Mouse (Mus musculus): ENCODE measurements at regions not wholly inside any gene's neighbourhood (a gene's known extent, or its start where the extent isn't known, plus 50 kb on each side); places are given as distances from the start of the nearest gene placed in this dataset.

DNA sequence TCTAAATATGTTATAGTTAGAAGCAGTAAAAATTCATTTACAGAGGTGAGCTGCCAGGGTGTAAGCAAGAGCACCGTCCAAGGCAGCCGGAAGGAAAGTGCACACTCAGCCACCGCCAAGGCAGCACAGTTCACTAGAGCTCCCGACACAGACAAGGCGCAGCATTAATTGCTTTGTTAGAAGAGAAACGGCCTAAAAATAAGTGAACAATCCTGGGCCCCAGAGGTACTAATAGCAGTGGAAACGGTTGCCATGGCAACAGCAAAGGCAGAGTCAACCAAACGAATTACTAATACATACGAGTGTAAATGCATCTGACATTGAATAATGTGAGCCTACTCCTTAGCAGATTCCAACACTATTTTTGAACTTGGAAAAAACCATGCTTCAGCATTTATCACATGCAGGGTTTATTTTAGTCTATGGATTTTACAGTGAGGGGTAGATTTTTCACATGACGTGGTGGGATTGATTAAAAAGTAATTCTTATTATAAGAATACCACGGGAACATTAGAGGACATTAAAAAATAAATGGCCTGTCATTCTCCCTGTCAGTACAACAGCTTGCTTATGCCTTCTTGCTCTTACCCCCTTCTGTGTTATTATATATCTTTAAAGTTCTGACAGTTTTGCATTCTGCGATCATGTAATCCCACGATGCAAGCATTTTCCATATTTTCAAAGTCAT is 62.5 kb downstream of the Cavin4 start:
- H3K4me1 ChIP-seq (ENCODE audit: control insufficient read depth, insufficient read depth, low read length), result no peaks in the 10 kb centered on the region
- no peak for TF ChIP-seq POLR2A (IDR thresholded peaks at IDR 0.05; ENCODE audit: borderline replicate concordance, extremely low read depth, low read depth, low read length)
- TF ChIP-seq CTCF (IDR thresholded peaks at IDR 0.05; ENCODE audit: insufficient read depth, low read length), result no peak
- no peak for DNase-seq
- 54% methylated on average over 13 of the region's 13 CpGs for WGBS
- H3K4me3 ChIP-seq (replicated peaks; ENCODE audit: extremely low read depth, low read depth, low read length), result no peak overlapping the region

DNA sequence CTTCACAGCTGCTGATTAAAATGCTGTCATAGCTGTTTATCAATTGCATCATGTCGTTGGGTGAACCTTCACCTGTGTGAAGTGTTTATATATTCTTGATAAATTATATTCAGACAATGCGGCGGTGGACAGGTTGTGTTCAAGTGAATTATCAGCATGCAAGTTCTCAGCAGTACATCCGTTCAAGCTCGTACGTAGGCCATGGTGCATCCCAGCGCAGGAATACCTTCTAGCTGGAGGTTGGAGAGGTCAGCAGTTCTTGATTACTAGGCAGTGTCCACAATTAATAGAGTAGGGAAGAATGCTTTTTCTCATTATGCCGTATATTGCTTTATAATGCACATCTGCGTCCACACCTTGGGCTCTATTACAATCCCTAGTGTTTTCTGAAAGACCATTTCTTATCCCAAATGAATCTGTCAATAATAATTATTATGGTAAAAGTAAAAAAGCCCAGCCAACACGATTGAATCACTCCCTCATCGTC is 63.1 kb downstream of the Cavin4 start:
- TF ChIP-seq POLR2A (IDR thresholded peaks at IDR 0.05; ENCODE audit: borderline replicate concordance, extremely low read depth, low read depth, low read length) (no peak), CTCF (IDR thresholded peaks at IDR 0.05; ENCODE audit: insufficient read depth, low read length) (no peak)
- DNase-seq, result no peak
- H3K4me1 ChIP-seq (ENCODE audit: control insufficient read depth, insufficient read depth, low read length), result no peaks in the 10 kb centered on the region
- H3K4me3 ChIP-seq (replicated peaks; ENCODE audit: extremely low read depth, low read depth, low read length), result no peak overlapping the region
- WGBS, result 79% methylated on average over 11 of the region's 11 CpGs

DNA sequence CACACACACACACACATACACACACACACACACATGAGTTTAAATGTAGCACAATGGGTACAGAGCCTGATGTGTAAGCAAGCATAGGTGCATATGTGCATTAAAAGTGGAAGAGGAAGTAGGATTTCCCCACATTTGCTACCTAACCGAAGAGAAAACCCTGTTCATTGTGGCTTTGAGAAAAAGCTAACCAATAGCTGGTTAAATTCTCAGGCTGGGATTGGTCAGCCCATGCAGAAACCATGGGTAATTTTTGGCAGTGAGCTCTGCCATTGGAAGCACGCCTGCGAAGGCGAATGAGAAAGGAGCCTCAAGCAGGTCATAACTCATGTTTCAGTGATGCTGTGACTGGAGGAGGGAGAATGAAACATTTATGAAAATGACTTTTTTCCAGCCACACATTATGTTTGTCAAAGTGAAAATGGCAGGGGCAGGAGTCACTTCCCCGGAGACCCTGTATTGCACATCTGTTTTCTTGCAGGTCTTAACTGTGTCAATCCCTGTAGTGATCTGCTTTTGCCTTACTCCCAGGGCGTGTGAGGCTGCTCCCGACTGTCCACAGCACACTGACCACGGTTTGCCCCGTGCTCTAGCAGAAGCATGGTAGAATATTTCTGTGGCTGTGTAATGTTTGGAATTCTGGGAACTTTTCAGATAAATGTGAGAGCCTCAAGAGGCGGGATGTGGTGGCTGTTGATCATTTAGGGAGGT is 71.7 kb downstream of the Cavin4 start:
- WGBS, result 51% methylated on average over 10 of the region's 10 CpGs

DNA sequence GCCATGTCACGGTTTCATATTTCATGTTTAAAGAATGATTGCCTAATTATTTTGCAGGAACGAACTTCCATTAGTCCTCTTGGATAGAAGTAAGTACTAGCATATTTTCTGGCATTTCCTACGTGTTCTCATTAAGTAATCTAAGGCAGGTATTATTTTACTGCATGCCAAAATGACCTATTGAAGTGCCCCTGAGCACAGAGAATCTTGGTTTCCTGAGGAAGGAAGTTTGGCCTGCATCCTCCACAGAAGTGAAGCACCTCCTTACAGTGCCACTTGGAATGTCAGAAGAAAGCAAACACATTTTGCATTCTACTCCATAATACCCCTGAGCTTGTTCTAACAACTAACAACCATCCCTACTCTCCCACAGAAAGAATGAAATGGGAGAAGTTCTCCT is 82.9 kb downstream of the Cavin4 start:
- Histone ChIP-seq H3K4me1 (ENCODE audit: control insufficient read depth, insufficient read depth, low read length) (peaks cover 5% of the 10 kb centered on the region; the same call in 1 of the 2 replicates), H3K4me3 (replicated peaks; ENCODE audit: extremely low read depth, low read depth, low read length) (no peak overlapping the region)
- TF ChIP-seq POLR2A (IDR thresholded peaks at IDR 0.05; ENCODE audit: borderline replicate concordance, extremely low read depth, low read depth, low read length), result no peak
- TF ChIP-seq CTCF (IDR thresholded peaks at IDR 0.05; ENCODE audit: insufficient read depth, low read length), result no peak
- DNase-seq, result no peak
- 34% methylated on average over 3 of the region's 3 CpGs for WGBS

More for the DNA sequence above, 71.7 kb downstream of the Cavin4 start:
- no peak overlapping the region for H3K4me3 ChIP-seq (replicated peaks; ENCODE audit: extremely low read depth, low read depth, low read length)
- TF ChIP-seq CTCF (IDR thresholded peaks at IDR 0.05; ENCODE audit: insufficient read depth, low read length) (no peak), POLR2A (IDR thresholded peaks at IDR 0.05; ENCODE audit: borderline replicate concordance, extremely low read depth, low read depth, low read length) (no peak)
- DNase-seq, result no peak
- H3K4me1 ChIP-seq (ENCODE audit: control insufficient read depth, insufficient read depth, low read length), result no peaks in the 10 kb centered on the region

DNA sequence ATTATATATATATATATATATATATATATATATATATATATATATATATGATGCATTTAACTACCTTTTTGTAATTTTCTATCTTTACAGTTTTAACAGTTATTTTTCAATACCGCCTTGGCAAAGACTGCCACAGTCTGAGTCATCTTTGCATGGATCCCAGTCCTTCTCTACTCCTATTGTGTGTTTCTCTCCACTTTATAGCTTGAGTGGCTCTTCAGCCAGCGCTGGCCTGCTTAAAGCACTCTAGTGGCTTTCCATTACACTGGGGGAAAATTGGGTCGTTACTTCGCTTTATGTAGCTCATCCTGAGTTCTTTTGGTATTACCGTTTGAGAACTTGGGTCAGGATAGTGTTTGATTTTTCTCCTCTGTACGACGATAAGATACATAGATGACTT is 86.3 kb downstream of the Cavin4 start:
- peaks cover 5% of the 10 kb centered on the region; the same call in 1 of the 2 replicates for H3K4me1 ChIP-seq (ENCODE audit: control insufficient read depth, insufficient read depth, low read length)
- TF ChIP-seq POLR2A (IDR thresholded peaks at IDR 0.05; ENCODE audit: borderline replicate concordance, extremely low read depth, low read depth, low read length), result no peak
- no peak for TF ChIP-seq CTCF (IDR thresholded peaks at IDR 0.05; ENCODE audit: insufficient read depth, low read length)
- no peak for DNase-seq
- 42% methylated on average over 7 of the region's 7 CpGs for WGBS
- H3K4me3 ChIP-seq (replicated peaks; ENCODE audit: extremely low read depth, low read depth, low read length), result no peak overlapping the region

DNA sequence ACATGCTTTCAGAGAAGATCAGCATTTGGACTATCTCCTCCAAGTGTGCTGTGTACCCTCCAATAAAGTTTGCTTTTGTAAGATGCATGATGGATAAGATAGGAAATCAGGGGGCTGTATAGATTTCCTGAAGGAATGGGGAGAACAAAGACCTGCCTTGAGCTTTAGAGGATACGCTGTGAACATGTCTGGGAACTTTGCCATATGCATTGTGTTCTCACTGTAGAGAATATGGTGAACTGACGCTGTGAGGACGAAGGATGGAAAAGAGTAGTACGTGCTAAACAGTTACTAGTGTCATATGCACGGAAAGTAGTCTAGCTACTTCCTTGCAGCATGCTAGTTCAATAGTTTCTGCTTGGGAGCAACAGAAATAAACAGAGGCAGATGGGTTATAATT is 86.8 kb downstream of the Cavin4 start:
- Histone ChIP-seq H3K4me1 (ENCODE audit: control insufficient read depth, insufficient read depth, low read length) (peaks cover 5% of the 10 kb centered on the region; the same call in 1 of the 2 replicates), H3K4me3 (replicated peaks; ENCODE audit: extremely low read depth, low read depth, low read length) (no peak overlapping the region)
- no peak for DNase-seq
- no peak for TF ChIP-seq POLR2A (IDR thresholded peaks at IDR 0.05; ENCODE audit: borderline replicate concordance, extremely low read depth, low read depth, low read length)
- TF ChIP-seq CTCF (IDR thresholded peaks at IDR 0.05; ENCODE audit: insufficient read depth, low read length), result no peak
- WGBS, result 34% methylated on average over 5 of the region's 5 CpGs

DNA sequence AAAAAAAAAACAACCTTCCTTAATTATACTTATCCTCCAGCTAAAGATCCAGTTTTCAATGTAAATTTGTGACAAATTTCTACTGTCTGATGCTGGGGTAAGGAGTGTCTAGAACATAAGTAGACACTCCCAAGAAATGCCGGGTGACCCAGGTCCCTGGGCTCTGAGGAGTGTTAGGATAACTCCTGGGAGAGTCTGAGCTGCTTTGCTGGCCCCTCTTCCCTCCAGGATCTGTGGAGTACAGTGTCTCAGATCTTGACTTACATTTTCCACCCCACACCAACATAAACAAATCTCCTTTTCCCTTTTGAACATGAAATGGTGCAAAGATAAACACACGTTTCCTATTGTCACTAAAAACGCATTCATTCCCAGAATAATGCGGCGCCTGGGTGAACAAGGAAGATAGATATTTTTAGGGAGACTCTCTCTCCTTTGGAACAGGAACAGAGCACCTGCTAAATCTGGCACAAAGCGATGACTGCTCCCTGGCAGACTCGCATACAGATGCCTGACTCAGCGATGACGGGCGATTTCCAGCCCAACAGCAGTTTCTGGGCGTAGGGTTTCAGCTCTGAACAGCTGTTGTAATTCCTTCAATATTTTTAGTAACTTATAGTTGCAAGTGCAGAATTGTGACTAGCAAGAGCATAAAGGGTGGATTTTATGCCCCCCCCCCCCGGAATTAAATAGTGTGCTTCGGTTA is 91.3 kb downstream of the Cavin4 start:
- peaks cover 5% of the 10 kb centered on the region; the same call in 1 of the 2 replicates for H3K4me1 ChIP-seq (ENCODE audit: control insufficient read depth, insufficient read depth, low read length)
- 30% methylated on average over 13 of the region's 13 CpGs for WGBS
- TF ChIP-seq CTCF (IDR thresholded peaks at IDR 0.05; ENCODE audit: insufficient read depth, low read length) (no peak), POLR2A (IDR thresholded peaks at IDR 0.05; ENCODE audit: borderline replicate concordance, extremely low read depth, low read depth, low read length) (no peak)
- H3K4me3 ChIP-seq (replicated peaks; ENCODE audit: extremely low read depth, low read depth, low read length), result no peak overlapping the region
- no peak for DNase-seq

DNA sequence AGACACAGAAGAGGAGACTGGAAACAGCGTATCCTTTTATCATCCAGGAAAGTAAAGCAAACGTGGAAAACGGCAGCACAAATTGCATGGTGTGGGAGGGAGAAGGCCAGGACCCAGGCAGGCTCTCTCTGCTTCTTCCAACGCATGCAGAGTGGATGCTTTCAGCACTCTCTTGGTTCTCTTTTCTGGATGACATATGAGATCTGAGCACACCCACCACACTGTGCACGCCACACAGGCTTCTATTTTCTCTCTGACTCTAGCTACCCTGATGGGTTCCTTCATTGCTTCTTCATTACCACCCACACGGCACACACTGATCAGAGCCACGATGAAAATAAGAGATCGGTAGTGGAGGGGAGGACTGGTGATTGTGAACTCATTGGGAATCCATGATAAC is 97.3 kb downstream of the Cavin4 start:
- WGBS, result 71% methylated on average over 8 of the region's 8 CpGs

DNA sequence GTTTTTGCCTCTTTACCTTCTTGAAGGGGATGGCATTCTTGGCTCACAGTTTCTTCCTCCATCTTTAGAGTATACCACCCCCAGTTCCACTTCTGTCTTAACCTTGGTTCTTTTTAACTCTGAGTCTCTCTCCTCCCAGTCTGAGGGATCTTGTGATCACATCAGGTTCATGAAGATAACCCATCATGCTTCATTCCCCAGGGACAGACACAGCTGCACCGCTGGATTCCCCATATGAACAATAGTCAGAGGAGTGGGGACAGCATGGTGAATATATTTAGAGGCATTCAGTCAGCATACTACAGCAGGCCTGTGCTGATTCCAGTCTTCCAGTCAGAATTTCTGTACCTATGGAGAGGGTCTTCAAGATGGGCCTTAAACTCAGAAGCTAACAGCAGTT is 103.1 kb downstream of the Cavin4 start:
- DNase-seq, result no peak
- Histone ChIP-seq H3K4me1 (ENCODE audit: control insufficient read depth, insufficient read depth, low read length) (no peaks in the 10 kb centered on the region), H3K4me3 (replicated peaks; ENCODE audit: extremely low read depth, low read depth, low read length) (no peak overlapping the region)
- 97% methylated on average over 1 of the region's 1 CpGs for WGBS
- TF ChIP-seq POLR2A (IDR thresholded peaks at IDR 0.05; ENCODE audit: borderline replicate concordance, extremely low read depth, low read depth, low read length) (no peak), CTCF (IDR thresholded peaks at IDR 0.05; ENCODE audit: insufficient read depth, low read length) (no peak)

More for the DNA sequence above, 97.3 kb downstream of the Cavin4 start:
- DNase-seq, result no peak
- TF ChIP-seq POLR2A (IDR thresholded peaks at IDR 0.05; ENCODE audit: borderline replicate concordance, extremely low read depth, low read depth, low read length), result no peak
- no peak for TF ChIP-seq CTCF (IDR thresholded peaks at IDR 0.05; ENCODE audit: insufficient read depth, low read length)
- H3K4me3 ChIP-seq (replicated peaks; ENCODE audit: extremely low read depth, low read depth, low read length), result no peak overlapping the region
- no peaks in the 10 kb centered on the region for H3K4me1 ChIP-seq (ENCODE audit: control insufficient read depth, insufficient read depth, low read length)

All from lung, adult 2 months (tissue).